Mouse (Mus musculus): Measurements from ENCODE around the gene Esrrg. TPM values are rescaled to one million over a fixed set of nuclear protein-coding genes. Genes with fewer than 3 reads are reported as not detected.

Gene Esrrg
- polyA plus RNA-seq, 1 experiment = 1.0 TPM

GRCm38 (mm10) chr1:187964829-187965760, 356.5 kb downstream of the Esrrg start:
- no peaks in the 10 kb centered on the region for H3K4me1 ChIP-seq (replicated peaks; ENCODE audit: control insufficient read depth, insufficient read depth, low read length)
- no peak overlapping the region for H3K27ac ChIP-seq (ENCODE audit: control insufficient read depth, insufficient read depth, low read length)
- H3K27me3 ChIP-seq (ENCODE audit: control insufficient read depth, insufficient read depth, low read length) = no peaks in the 10 kb centered on the region
- TF ChIP-seq CTCF (IDR thresholded peaks at IDR 0.05; ENCODE audit: borderline replicate concordance, control insufficient read depth, extremely low read depth, insufficient read depth, low read length, poor library complexity) = no peak
- no peak for TF ChIP-seq POLR2A (IDR thresholded peaks at IDR 0.05; ENCODE audit: control insufficient read depth, extremely low read depth, insufficient read depth, low read length, poor library complexity)
- H3K36me3 ChIP-seq (ENCODE audit: control insufficient read depth, insufficient read depth, low read length) = no peaks in the 10 kb centered on the region
- DNase-seq = no peak
- no peak overlapping the region for H3K4me3 ChIP-seq (ENCODE audit: control insufficient read depth, insufficient read depth, low read length)
- 87% methylated on average over 18 of the region's 18 CpGs for WGBS

- no peak overlapping the region for H3K4me3 ChIP-seq (ENCODE audit: control insufficient read depth, insufficient read depth, low read length)
- H3K4me1 ChIP-seq (replicated peaks; ENCODE audit: control insufficient read depth, insufficient read depth, low read length) = no peaks in the 10 kb centered on the region
- no peak for DNase-seq
- no peaks in the 10 kb centered on the region for H3K27me3 ChIP-seq (ENCODE audit: control insufficient read depth, insufficient read depth, low read length)
- H3K36me3 ChIP-seq (ENCODE audit: control insufficient read depth, insufficient read depth, low read length) = no peaks in the 10 kb centered on the region
- TF ChIP-seq CTCF (IDR thresholded peaks at IDR 0.05; ENCODE audit: borderline replicate concordance, control insufficient read depth, extremely low read depth, insufficient read depth, low read length, poor library complexity) = no peak
- no peak for TF ChIP-seq POLR2A (IDR thresholded peaks at IDR 0.05; ENCODE audit: control insufficient read depth, extremely low read depth, insufficient read depth, low read length, poor library complexity)
- WGBS = 72% methylated on average over 6 of the region's 6 CpGs
- H3K27ac ChIP-seq (ENCODE audit: control insufficient read depth, insufficient read depth, low read length) = no peak overlapping the region
These were observed 357.3 kb downstream of the Esrrg start for GRCm38 (mm10) chr1:187965921-187966320.

DNA sequence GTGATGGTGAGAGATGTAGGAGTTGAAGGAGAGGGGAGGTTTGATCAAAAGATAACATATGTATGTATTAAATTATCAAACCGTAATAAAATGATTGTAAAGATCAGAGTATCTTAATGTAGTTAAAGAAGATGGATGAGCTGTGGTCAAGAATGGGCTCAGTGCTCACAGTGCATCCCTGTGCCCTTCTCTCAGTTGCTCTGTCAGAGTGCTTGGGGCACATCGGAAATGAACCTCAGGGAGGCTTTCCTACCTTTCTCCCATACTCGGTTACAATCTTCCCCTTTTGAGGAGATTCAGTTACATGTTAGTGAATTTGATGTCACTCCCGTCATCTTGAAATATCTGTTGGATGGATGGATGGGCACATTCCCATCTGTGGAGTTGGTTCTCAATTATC, 359.8 kb downstream of the Esrrg start:
- no peak for DNase-seq
- WGBS = 86% methylated on average over 4 of the region's 4 CpGs
- TF ChIP-seq CTCF (IDR thresholded peaks at IDR 0.05; ENCODE audit: borderline replicate concordance, control insufficient read depth, extremely low read depth, insufficient read depth, low read length, poor library complexity) (no peak), POLR2A (IDR thresholded peaks at IDR 0.05; ENCODE audit: control insufficient read depth, extremely low read depth, insufficient read depth, low read length, poor library complexity) (no peak)

GRCm38 (mm10) chr1:187969491-187969890, 360.9 kb downstream of the Esrrg start:
- TF ChIP-seq POLR2A (IDR thresholded peaks at IDR 0.05; ENCODE audit: control insufficient read depth, extremely low read depth, insufficient read depth, low read length, poor library complexity) = no peak
- TF ChIP-seq CTCF (IDR thresholded peaks at IDR 0.05; ENCODE audit: borderline replicate concordance, control insufficient read depth, extremely low read depth, insufficient read depth, low read length, poor library complexity) = no peak
- DNase-seq = no peak
- no peaks in the 10 kb centered on the region for H3K36me3 ChIP-seq (ENCODE audit: control insufficient read depth, insufficient read depth, low read length)
- H3K27me3 ChIP-seq (ENCODE audit: control insufficient read depth, insufficient read depth, low read length) = no peaks in the 10 kb centered on the region
- WGBS = 90% methylated on average over 5 of the region's 5 CpGs
- no peaks in the 10 kb centered on the region for H3K4me1 ChIP-seq (replicated peaks; ENCODE audit: control insufficient read depth, insufficient read depth, low read length)
- no peak overlapping the region for H3K4me3 ChIP-seq (ENCODE audit: control insufficient read depth, insufficient read depth, low read length)
- no peak overlapping the region for H3K27ac ChIP-seq (ENCODE audit: control insufficient read depth, insufficient read depth, low read length)

More for the DNA sequence above, 359.8 kb downstream of the Esrrg start:
- no peak overlapping the region for H3K4me3 ChIP-seq (ENCODE audit: control insufficient read depth, insufficient read depth, low read length)
- H3K4me1 ChIP-seq (replicated peaks; ENCODE audit: control insufficient read depth, insufficient read depth, low read length) = no peaks in the 10 kb centered on the region
- H3K27ac ChIP-seq (ENCODE audit: control insufficient read depth, insufficient read depth, low read length) = no peak overlapping the region
- no peaks in the 10 kb centered on the region for H3K36me3 ChIP-seq (ENCODE audit: control insufficient read depth, insufficient read depth, low read length)
- H3K27me3 ChIP-seq (ENCODE audit: control insufficient read depth, insufficient read depth, low read length) = no peaks in the 10 kb centered on the region

DNA sequence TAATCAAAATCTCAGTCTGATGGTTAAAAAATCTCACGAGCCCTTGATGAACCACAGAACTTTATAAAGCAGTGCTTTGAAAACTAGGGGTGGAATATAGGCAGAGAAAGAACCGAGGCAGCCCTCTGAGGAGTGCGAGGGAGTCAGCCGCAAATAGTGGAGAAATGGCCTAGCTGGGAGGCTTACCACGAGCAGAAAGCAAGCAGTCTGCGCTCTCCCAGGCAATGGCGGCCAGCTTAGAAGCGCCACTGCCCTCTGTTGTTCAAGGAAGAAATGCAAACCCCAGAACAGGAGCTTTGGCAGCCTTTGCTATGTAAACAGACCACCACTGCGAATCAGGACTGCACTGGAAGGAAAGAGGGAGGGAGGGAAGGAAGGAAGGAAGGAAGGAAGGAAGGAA, 365.8 kb downstream of the Esrrg start:
- Histone ChIP-seq H3K27me3 (ENCODE audit: control insufficient read depth, insufficient read depth, low read length) (no peaks in the 10 kb centered on the region), H3K4me1 (replicated peaks; ENCODE audit: control insufficient read depth, insufficient read depth, low read length) (no peaks in the 10 kb centered on the region), H3K27ac (ENCODE audit: control insufficient read depth, insufficient read depth, low read length) (no peak overlapping the region), H3K36me3 (ENCODE audit: control insufficient read depth, insufficient read depth, low read length) (no peaks in the 10 kb centered on the region), H3K4me3 (ENCODE audit: control insufficient read depth, insufficient read depth, low read length) (no peak overlapping the region)
- TF ChIP-seq CTCF (IDR thresholded peaks at IDR 0.05; ENCODE audit: borderline replicate concordance, control insufficient read depth, extremely low read depth, insufficient read depth, low read length, poor library complexity) (no peak), POLR2A (IDR thresholded peaks at IDR 0.05; ENCODE audit: control insufficient read depth, extremely low read depth, insufficient read depth, low read length, poor library complexity) (no peak)
- WGBS = 64% methylated on average over 9 of the region's 9 CpGs
- DNase-seq = no peak

GRCm38 (mm10) chr1:187975465-187976352, 367.1 kb downstream of the Esrrg start:
- Histone ChIP-seq H3K36me3 (ENCODE audit: control insufficient read depth, insufficient read depth, low read length) (no peaks in the 10 kb centered on the region), H3K27ac (ENCODE audit: control insufficient read depth, insufficient read depth, low read length) (no peak overlapping the region), H3K4me3 (ENCODE audit: control insufficient read depth, insufficient read depth, low read length) (no peak overlapping the region), H3K4me1 (replicated peaks; ENCODE audit: control insufficient read depth, insufficient read depth, low read length) (no peaks in the 10 kb centered on the region), H3K27me3 (ENCODE audit: control insufficient read depth, insufficient read depth, low read length) (no peaks in the 10 kb centered on the region)
- no peak for TF ChIP-seq CTCF (IDR thresholded peaks at IDR 0.05; ENCODE audit: borderline replicate concordance, control insufficient read depth, extremely low read depth, insufficient read depth, low read length, poor library complexity)
- no peak for TF ChIP-seq POLR2A (IDR thresholded peaks at IDR 0.05; ENCODE audit: control insufficient read depth, extremely low read depth, insufficient read depth, low read length, poor library complexity)
- DNase-seq = no peak
- WGBS = 95% methylated on average over 20 of the region's 20 CpGs
